Mouse (Mus musculus) testis, postnatal 10 days (tissue): ENCODE measurements at regions not wholly inside any gene's neighbourhood (a gene's known extent, or its start where the extent isn't known, plus 50 kb on each side); places are given as distances from the start of the nearest gene placed in this dataset.

Source experiments
- DNase-seq: peaks from one replicate; pipeline ENCODE4 v3.0.0; 2021; ENCODE audit warnings: low spot score

- no peak for DNase-seq
These were observed 479.3 kb upstream of the Hs6st1 start for GRCm38 (mm10) chr1:35588939-35589338.

GRCm38 (mm10) chr1:35600847-35601246 lies 467.4 kb upstream of the Hs6st1 start:
- DNase-seq, result no peak

- DNase-seq, result no peak
These were observed 453.1 kb upstream of the Hs6st1 start for GRCm38 (mm10) chr1:35615131-35615530.

GRCm38 (mm10) chr1:35619476-35619875 lies 448.7 kb upstream of the Hs6st1 start:
- DNase-seq, result no peak

- DNase-seq, result no peak
These were observed 425.6 kb upstream of the Hs6st1 start for GRCm38 (mm10) chr1:35642595-35642994.

GRCm38 (mm10) chr1:35653119-35653956 lies 414.9 kb upstream of the Hs6st1 start:
- no peak for DNase-seq

- DNase-seq, result no peak
These were observed 405.2 kb upstream of the Hs6st1 start for GRCm38 (mm10) chr1:35663006-35663405.

GRCm38 (mm10) chr1:35673524-35673923 lies 394.7 kb upstream of the Hs6st1 start:
- no peak for DNase-seq

- DNase-seq, result no peak
These were observed 394.2 kb upstream of the Hs6st1 start for GRCm38 (mm10) chr1:35673992-35674391.

GRCm38 (mm10) chr1:35682511-35682949 lies 385.7 kb upstream of the Hs6st1 start:
- DNase-seq, result no peak

- DNase-seq, result no peak
These were observed 382.5 kb upstream of the Hs6st1 start for GRCm38 (mm10) chr1:35685651-35686050.

- no peak for DNase-seq
These were observed 373.9 kb upstream of the Hs6st1 start for GRCm38 (mm10) chr1:35694349-35694748.

- no peak for DNase-seq
These were observed 373.2 kb upstream of the Hs6st1 start for GRCm38 (mm10) chr1:35694775-35695591.

- DNase-seq, result no peak
These were observed 371.0 kb upstream of the Hs6st1 start for GRCm38 (mm10) chr1:35697218-35697617.

- DNase-seq, result no peak
These were observed 370.2 kb upstream of the Hs6st1 start for GRCm38 (mm10) chr1:35697834-35698500.

GRCm38 (mm10) chr1:35702585-35702984 lies 365.6 kb upstream of the Hs6st1 start:
- no peak for DNase-seq

GRCm38 (mm10) chr1:35706336-35706735 lies 361.9 kb upstream of the Hs6st1 start:
- no peak for DNase-seq

GRCm38 (mm10) chr1:35708176-35708788 lies 359.9 kb upstream of the Hs6st1 start:
- no peak for DNase-seq

- no peak for DNase-seq
These were observed 359.0 kb upstream of the Hs6st1 start for GRCm38 (mm10) chr1:35709214-35709613.

GRCm38 (mm10) chr1:35713961-35714360 lies 354.2 kb upstream of the Hs6st1 start:
- DNase-seq, result no peak

- no peak for DNase-seq
These were observed 352.3 kb upstream of the Hs6st1 start for GRCm38 (mm10) chr1:35715931-35716330.

- DNase-seq, result no peak
These were observed 351.0 kb upstream of the Hs6st1 start for GRCm38 (mm10) chr1:35717166-35717565.
